Mouse (Mus musculus) T-helper 1 cell (primary cell): ENCODE results near the gene Gpr146.
"Not testable (repeated sequence)": the region's sequence is repeated elsewhere in the genome, so short reads cannot be mapped to it uniquely, and the experiment has no call there.

Experiments
- in situ Hi-C: fragments of 300-600 bp; cut with MboI, MseI; formaldehyde crosslinking; loops from one replicate; pipeline ENCODE4 v1.15.1; 2025; ENCODE audit warnings: high pct_unique_total_duplicates

The Gpr146 gene

GRCm38 (mm10) chr5:139380385-139381248 lies 3.1 kb downstream of the Gpr146 start:
- in situ Hi-C loops = no loop called here

- in situ Hi-C loops = no loop called here
These were observed 4.4 kb downstream of the Gpr146 start for GRCm38 (mm10) chr5:139381586-139382513.

- in situ Hi-C loops = no loop called here
These were observed 5.3 kb downstream of the Gpr146 start for GRCm38 (mm10) chr5:139382760-139383159.

GRCm38 (mm10) chr5:139383234-139383633 lies 5.7 kb downstream of the Gpr146 start:
- in situ Hi-C loops = no loop called here

GRCm38 (mm10) chr5:139384531-139384930 lies 7.0 kb downstream of the Gpr146 start:
- in situ Hi-C loops = no loop called here

- in situ Hi-C loops = no loop called here
These were observed 8.6 kb downstream of the Gpr146 start for GRCm38 (mm10) chr5:139386047-139386446.

- in situ Hi-C loops = no loop called here
These were observed 10.1 kb downstream of the Gpr146 start for GRCm38 (mm10) chr5:139387329-139388194.

- in situ Hi-C loops = no loop called here
These were observed 10.7 kb downstream of the Gpr146 start for GRCm38 (mm10) chr5:139388195-139388570.

GRCm38 (mm10) chr5:139388694-139389675 lies 11.5 kb downstream of the Gpr146 start:
- in situ Hi-C loops = no loop called here

- in situ Hi-C loops = no loop called here
These were observed 12.2 kb downstream of the Gpr146 start for GRCm38 (mm10) chr5:139389676-139390061.

- in situ Hi-C loops = not testable (repeated sequence)
These were observed 13.0 kb downstream of the Gpr146 start for GRCm38 (mm10) chr5:139390324-139391119.

GRCm38 (mm10) chr5:139391309-139391990 lies 14.0 kb downstream of the Gpr146 start:
- in situ Hi-C loops = no loop called here

- in situ Hi-C loops = no loop called here
These were observed 15.0 kb downstream of the Gpr146 start for GRCm38 (mm10) chr5:139392219-139393196.

- in situ Hi-C loops = no loop called here
These were observed 15.7 kb downstream of the Gpr146 start for GRCm38 (mm10) chr5:139393197-139393588.

GRCm38 (mm10) chr5:139394399-139394798 lies 16.9 kb downstream of the Gpr146 start:
- in situ Hi-C loops = no loop called here

- in situ Hi-C loops = no loop called here
These were observed 18.0 kb downstream of the Gpr146 start for GRCm38 (mm10) chr5:139395528-139395927.

- in situ Hi-C loops = no loop called here
These were observed 19.9 kb downstream of the Gpr146 start for GRCm38 (mm10) chr5:139397359-139397916.
